Mouse (Mus musculus) CH12F3 (cell line): ENCODE results near the gene Ltbp1.

ENCODE experiments used
- in situ Hi-C: fragments of 300-500 bp; cut with MboI; formaldehyde crosslinking; loops from 2 replicates; pipeline ENCODE4 v1.14.3; 2020; ENCODE audit warnings: low sequenced_read_pairs

Gene Ltbp1

GRCm38 (mm10) chr17:75107412-75107811 is 102.0 kb downstream of the Ltbp1 start:
- in situ Hi-C loops: no loop called here

GRCm38 (mm10) chr17:75107879-75108278 is 102.5 kb downstream of the Ltbp1 start:
- in situ Hi-C loops: no loop called here

DNA sequence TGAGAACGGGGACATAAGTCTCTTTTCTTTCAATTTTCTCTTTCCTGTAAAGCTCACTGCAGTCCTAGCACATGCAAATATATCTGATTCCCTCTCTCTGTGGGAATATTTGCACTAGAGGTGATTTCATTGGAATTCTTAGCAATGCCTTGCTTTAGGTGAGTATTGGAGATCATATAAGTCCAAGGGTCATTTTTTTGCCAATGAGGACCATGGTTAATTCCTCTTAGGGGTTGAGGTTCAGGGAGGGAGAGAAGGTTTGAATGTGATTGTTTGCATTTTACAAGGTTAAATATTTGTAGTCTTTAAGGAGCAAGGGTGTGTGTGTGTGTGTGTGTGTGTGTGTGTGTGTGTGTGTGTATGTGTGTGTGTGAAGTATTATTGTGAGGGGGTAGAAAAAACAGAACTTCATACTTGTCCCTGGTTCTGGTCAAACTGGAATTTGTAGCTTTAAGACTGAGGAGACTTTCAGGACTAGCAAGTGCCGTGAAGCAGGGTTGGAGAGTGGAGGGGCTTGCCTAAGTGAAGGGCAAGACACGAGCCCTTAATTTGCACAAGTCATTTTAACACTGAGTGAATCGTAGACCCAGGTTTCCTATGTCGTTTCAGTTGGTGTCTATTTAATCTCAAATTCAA is 103.8 kb downstream of the Ltbp1 start:
- in situ Hi-C loops: no loop called here

DNA sequence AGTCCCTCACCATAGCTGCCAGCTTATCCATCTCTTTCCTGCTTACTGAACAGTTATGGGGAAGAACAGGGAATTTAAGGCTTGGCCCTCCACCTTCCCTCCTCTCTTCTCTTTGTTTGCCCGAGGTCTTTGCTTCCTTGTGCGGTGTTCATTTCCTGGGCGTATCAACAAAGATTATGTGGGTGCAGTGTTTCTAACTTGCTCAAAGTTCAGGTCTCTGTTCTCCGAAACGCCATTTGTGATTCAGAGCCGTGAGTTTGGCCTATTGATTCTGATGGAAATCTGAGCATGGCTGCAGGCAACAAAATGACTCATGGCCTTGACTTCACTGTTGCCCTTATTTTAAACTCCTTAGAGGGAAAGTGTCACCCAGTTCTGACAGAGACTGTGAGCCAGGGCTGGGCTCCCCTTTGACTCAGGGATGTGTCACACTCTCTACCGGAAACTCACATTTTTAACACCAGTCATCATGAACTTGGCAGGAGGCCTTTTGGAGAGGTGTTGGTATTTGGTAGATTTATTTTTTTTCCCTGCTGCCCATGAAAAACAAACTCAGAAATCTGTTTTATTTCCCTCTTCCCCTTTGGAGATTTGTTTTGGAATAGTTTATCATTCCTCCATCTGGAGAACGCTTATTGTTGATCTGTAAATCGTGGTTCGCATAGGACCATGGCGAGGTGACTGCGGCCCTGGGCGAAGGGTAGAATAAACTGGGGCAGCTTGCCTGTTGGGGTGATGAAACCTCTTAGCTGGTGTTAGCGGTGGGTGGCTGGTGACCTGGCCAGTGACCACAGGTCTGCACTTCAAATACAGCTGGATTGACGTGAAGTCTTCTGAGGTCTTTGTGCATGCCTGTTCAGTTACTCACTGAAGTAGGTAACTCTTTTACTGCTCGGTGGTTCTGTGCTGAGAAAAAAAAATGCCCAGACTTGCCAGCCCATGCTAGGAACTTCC is 105.2 kb downstream of the Ltbp1 start:
- in situ Hi-C loops: no loop called here

DNA sequence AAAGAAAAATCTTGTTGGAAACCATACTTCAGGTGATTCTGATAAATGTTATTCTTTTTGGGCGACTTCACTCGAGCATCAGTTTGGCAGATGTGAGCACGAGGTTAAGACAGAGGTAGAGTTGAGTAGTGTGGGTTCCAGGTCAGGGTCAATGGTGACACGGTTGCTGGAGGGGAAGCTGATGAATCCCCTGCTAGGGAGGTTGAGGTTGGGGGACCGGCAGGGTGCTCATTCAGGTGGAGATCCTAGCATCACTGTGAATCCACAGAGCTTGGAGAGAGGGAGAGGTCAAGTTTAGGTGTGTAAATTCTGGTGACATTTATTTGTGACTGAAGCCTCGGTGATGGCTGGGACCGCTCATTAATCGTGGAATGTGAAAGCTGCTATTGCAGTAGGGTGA is 110.2 kb downstream of the Ltbp1 start:
- in situ Hi-C loops: no loop called here

DNA sequence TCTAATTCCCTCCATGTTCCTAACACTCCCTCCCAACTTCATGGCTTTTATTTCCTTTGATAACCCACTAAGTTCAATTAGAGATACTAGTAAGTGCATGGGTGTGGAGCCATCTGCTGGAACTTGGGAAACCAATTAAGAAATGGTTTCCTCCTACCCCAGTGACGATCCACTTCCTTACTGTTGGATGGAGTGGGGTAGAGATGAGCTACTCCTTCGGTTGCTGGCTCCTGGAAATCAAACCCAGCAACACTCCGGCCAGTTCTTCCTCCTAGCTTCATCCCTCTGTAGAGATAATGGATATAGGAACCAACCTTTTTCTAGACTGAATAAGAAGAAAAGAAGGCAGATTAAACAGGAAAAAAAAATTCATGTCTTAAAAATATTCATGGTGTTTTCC is 113.5 kb downstream of the Ltbp1 start:
- in situ Hi-C loops: no loop called here

- in situ Hi-C loops: no loop called here
Measured at GRCm38 (mm10) chr17:75119422-75119821, 114.1 kb downstream of the Ltbp1 start.

- in situ Hi-C loops: no loop called here
Measured at GRCm38 (mm10) chr17:75120071-75120470, 114.7 kb downstream of the Ltbp1 start.

- in situ Hi-C loops: no loop called here
Measured at GRCm38 (mm10) chr17:75122584-75123282, 117.4 kb downstream of the Ltbp1 start.

GRCm38 (mm10) chr17:75128337-75128935 is 123.1 kb downstream of the Ltbp1 start:
- in situ Hi-C loops: loop anchor here (25.0 kb wide), 1 partner anchor 234 kb away; no protein-coding TSS in a partner anchor

DNA sequence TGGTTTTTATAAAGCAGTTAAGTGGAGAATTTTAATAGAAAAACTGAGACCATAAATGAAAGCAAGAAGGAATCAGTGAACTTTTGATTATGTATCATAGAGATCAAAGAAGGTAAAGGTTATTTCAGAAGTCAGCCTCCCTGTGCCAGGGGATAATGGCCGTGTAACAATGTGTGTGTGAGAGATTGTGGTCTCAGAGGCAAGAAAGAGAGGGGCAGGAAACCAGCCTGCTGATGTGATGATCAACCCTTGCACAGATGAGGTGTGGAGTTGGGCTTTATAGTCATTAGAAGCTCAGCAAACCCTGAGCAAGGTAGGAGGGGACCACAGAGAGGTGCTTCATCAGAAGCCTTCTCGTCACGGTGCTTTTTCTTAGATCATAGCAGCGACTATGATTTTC is 128.6 kb downstream of the Ltbp1 start:
- in situ Hi-C loops: loop anchor here (25.0 kb wide), 1 partner anchor 228 kb away; no protein-coding TSS in a partner anchor

DNA sequence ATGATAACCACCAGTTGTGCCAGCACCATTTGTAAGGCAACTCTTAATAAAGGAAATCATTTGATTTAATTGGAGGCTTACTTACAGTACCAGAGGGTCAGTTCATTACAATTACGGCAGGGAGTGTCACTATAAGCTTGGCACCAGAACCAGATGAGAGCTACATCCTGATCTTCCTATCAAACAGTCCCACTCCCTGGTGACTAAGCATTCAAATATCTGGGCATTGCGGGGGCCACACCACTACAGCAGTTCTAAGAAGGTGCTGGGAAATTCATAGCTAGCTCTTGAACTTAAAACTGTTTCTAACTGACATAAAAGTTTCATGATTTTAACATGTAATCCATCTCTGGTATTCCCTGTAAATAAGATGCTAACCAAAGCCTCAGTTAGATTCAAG is 134.4 kb downstream of the Ltbp1 start:
- in situ Hi-C loops: loop anchor here (25.0 kb wide), 1 partner anchor 223 kb away; no protein-coding TSS in a partner anchor

DNA sequence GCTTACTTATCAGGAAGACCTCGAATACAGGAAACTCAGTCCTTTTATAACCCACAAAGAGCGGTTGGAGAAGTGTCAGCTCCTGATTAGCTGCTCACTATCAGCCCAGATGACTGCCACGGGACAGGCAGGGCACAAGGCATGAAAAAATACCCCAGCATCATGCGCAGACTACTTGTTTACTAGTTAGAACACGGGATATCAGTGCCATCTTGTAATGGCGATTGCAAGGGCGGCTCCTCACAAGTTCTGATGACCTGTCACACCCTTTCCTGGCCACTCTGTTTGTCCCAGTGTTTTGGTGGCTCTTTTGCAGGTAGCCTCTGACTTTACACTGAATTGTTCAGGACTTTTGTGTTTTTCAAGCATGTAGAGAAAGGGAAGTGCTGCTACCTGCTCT is 137.5 kb downstream of the Ltbp1 start:
- in situ Hi-C loops: loop anchor here (25.0 kb wide), 1 partner anchor 219 kb away; no protein-coding TSS in a partner anchor

DNA sequence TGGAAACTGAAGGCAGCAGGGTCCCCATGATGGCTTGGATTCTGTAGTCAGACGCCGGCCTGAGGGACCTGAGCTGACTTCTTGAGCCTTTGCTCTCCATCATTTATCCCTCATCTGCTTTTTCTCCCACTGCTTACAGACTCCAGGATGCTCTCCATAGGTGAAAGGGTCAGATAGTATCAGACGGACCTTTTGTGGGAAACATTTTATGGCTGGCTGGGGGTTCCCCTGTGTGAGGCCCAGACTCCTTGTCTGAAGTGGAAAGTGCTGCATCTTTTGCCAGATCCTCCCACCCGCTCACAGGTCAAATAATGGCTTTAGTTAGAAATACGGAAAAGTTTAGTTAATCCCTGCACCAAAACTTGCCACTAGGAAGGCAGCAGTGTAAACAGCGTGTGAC is 138.6 kb downstream of the Ltbp1 start:
- in situ Hi-C loops: loop anchor here (25.0 kb wide), 1 partner anchor 218 kb away; no protein-coding TSS in a partner anchor

GRCm38 (mm10) chr17:75147218-75147617 is 141.8 kb downstream of the Ltbp1 start:
- in situ Hi-C loops: loop anchor here (25.0 kb wide), 1 partner anchor 215 kb away; no protein-coding TSS in a partner anchor

DNA sequence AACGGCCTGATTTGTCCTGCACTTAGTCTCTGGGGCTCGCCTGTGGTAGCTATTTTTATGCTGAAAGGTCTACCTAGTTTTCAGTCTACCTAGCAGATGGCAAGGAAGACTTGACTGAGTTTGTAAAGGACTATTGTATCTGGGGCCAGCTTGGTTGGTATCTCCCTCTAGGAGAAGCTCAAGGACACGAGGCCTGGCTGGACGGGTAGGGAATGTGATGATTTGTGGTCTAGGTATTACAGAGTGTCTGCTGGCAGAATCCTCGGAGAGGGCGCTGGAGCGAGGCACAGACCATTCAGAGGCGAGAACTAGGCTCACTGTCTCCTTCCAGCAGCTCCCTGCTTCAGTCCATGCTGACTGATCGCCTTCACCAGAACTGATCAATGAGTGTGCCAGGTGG is 146.4 kb downstream of the Ltbp1 start:
- in situ Hi-C loops: no loop called here

- in situ Hi-C loops: no loop called here
Measured at GRCm38 (mm10) chr17:75153088-75153487, 147.7 kb downstream of the Ltbp1 start.

- in situ Hi-C loops: no loop called here
Measured at GRCm38 (mm10) chr17:75158385-75158784, 153.0 kb downstream of the Ltbp1 start.

DNA sequence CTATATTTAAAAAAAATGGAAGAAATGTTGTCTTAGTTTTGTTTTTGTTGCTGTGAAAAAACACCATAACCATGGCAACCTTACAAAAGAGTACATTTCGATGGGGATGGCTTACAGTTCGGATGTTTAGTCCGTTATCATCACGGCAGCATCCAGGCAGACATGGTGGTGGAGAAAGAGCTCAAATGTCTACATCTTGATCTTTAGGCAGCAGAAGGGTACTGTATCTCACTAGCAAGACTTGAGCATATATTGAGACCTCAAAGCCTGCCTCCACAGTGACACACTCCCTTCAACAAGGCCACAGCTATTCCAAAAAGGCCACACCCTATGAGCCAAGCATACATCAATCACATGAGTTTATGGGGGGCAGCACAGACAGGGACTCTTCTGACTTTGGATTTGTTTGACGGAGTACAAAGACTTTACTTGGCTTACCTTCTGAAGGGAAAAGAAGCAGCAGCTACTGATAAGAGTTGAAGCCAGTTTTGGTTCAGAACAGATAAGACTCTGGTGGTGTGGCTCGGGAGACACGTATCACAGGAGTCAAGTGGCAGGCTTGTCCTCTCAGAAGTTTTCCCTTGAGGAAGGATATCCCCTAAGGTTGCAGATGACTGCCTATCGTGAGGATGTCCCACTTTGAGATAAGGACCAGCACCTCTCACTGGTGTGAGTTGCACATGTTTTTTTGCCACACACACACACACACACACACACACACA is 153.9 kb downstream of the Ltbp1 start:
- in situ Hi-C loops: no loop called here

DNA sequence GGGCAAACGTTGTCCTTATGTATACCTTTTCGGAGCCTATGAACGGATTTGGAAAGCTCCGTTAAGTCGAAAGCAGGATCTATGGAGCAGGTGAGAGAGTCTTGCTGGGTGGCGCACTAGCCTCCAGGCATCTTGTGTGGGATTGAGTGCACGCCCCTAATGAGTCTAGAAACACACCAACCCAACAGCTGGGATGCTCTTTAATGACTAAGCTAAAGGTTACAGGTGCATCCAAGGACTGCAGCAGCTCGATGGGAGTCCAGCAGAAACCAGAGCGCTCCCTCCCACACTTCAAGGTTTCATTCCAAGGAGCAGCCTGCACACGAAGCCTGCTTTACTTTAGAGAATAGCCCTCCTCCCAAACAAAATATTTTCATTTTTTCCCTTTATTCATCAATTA is 155.7 kb downstream of the Ltbp1 start:
- in situ Hi-C loops: no loop called here
